Mouse (Mus musculus) kidney, adult 2 months (tissue): ENCODE measurements at regions not wholly inside any gene's neighbourhood (a gene's known extent, or its start where the extent isn't known, plus 50 kb on each side); places are given as distances from the start of the nearest gene placed in this dataset.

Source experiments
- CTCF ChIP-seq: fragments of 200-500 bp; conservative IDR thresholded peaks from 2 replicates; pipeline ENCODE4 v1.5.1; 2011; ENCODE audit warnings: low read depth, mild to moderate bottlenecking, control low read depth, low read length, moderate library complexity, mixed read lengths; ENCODE audit not compliant: insufficient read depth, insufficient read length
- POLR2A ChIP-seq: fragments of 200-500 bp; IDR thresholded peaks from one replicate; pipeline ENCODE4 v1.6.1; 2011; ENCODE audit warnings: low read depth, low read length, control low read depth

DNA sequence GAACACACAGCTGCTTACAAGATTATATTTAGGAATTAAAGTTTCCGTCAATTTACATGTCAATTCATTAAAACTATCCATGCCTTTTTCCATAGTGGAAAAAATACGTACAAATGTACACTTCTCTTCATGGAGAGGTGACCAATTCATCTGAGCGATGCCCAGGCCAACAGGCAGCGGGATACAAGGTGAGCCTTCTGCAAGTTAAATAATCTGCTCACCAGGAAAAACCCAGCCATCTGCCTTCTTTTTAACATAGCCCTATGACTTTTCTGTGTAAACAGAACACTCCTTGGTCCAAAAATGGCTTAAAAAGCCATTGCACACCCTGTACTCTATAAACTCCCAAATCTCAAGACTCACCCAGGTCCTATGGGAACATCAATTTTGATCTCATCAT is 51.5 kb upstream of the Cypt12 start:
- TF ChIP-seq POLR2A (no peak), CTCF (no peak)
